Mouse (Mus musculus) cortical plate, adult 2 months (tissue): ENCODE data around the gene Fam83e. TPM values are rescaled to one million over a fixed set of nuclear protein-coding genes. Genes with fewer than 3 reads are reported as not detected.

ENCODE experiments used
- H3K27ac ChIP-seq: fragments of 200-500 bp; 2 replicates; pipeline ENCODE4 v1.5.1; 2012; ENCODE audit warnings: low read length, control low read depth, inconsistent platforms; ENCODE audit not compliant: insufficient read depth
- H3K4me1 ChIP-seq: fragments of 200-500 bp; 2 replicates; pipeline ENCODE4 v1.6.1; 2011; ENCODE audit warnings: low read length; ENCODE audit not compliant: control insufficient read depth, insufficient read depth
- H3K4me3 ChIP-seq: fragments of 200-500 bp; 2 replicates; pipeline ENCODE4 v1.5.1; 2011; ENCODE audit warnings: mild to moderate bottlenecking, low read length, control low read depth; ENCODE audit not compliant: insufficient read depth
- CTCF ChIP-seq: fragments of 200-500 bp; IDR thresholded peaks from 2 replicates; pipeline ENCODE4 v1.5.1; 2011; ENCODE audit warnings: mild to moderate bottlenecking, control low read depth, low read length; ENCODE audit not compliant: insufficient read depth; ENCODE audit errors: extremely low read depth
- POLR2A ChIP-seq: fragments of 200-500 bp; IDR thresholded peaks from 2 replicates; pipeline ENCODE4 v1.6.1; 2011; ENCODE audit warnings: mild to moderate bottlenecking, low read length, control low read depth; ENCODE audit not compliant: insufficient read depth; ENCODE audit errors: extremely low read depth
- polyA plus RNA-seq: library from polyadenylated mRNA; depleted of rRNA; stranded (reverse); fragments of >200 nt; gene quantifications from 2 replicates; pipeline ENCODE4 v1.2.3, GENCODE M21; 2012

Gene Fam83e
- polyA plus RNA-seq, 1 experiment, result 0.19 TPM

- Histone ChIP-seq H3K4me1 (peaks cover 1% of the 10 kb centered on the region; the same call in 1 of the 2 replicates), H3K4me3 (no peak overlapping the region), H3K27ac (no peak overlapping the region)
- TF ChIP-seq POLR2A, result no peak
- no peak for TF ChIP-seq CTCF
These were observed 34.2 kb upstream of the Fam83e start for GRCm38 (mm10) chr7:45686841-45687240.

- Histone ChIP-seq H3K4me1 (peaks cover 1% of the 10 kb centered on the region; the same call in 1 of the 2 replicates), H3K27ac (no peak overlapping the region), H3K4me3 (no peak overlapping the region)
- no peak for TF ChIP-seq POLR2A
- TF ChIP-seq CTCF, result no peak
These were observed 31.9 kb upstream of the Fam83e start for GRCm38 (mm10) chr7:45689099-45689498.

- no peak overlapping the region for H3K4me3 ChIP-seq
- H3K27ac ChIP-seq, result no peak overlapping the region
- H3K4me1 ChIP-seq, result peaks cover 1% of the 10 kb centered on the region; the same call in 1 of the 2 replicates
- TF ChIP-seq CTCF, result no peak
- TF ChIP-seq POLR2A, result no peak
These were observed 31.2 kb upstream of the Fam83e start for GRCm38 (mm10) chr7:45689800-45690199.

- Histone ChIP-seq H3K27ac (no peak overlapping the region), H3K4me3 (no peak overlapping the region), H3K4me1 (peaks cover 1% of the 10 kb centered on the region; the same call in 1 of the 2 replicates)
- TF ChIP-seq CTCF (no peak), POLR2A (no peak)
These were observed 28.6 kb upstream of the Fam83e start for GRCm38 (mm10) chr7:45692364-45692763.

GRCm38 (mm10) chr7:45693921-45694591, 27.0 kb upstream of the Fam83e start, which contains the start of gene Sec1:
Sec1 (minus strand) TSS chr7:45694402.
- H3K27ac ChIP-seq, result no peak within 1 kb of the TSS
- TF ChIP-seq POLR2A (no peak), CTCF (no peak)
- H3K4me3 ChIP-seq, result no peak within 1 kb of the TSS
- peaks cover 1% of the 10 kb centered on the region; the same call in 1 of the 2 replicates for H3K4me1 ChIP-seq

GRCm38 (mm10) chr7:45695098-45695497, 25.9 kb upstream of the Fam83e start:
- no peak for TF ChIP-seq CTCF
- TF ChIP-seq POLR2A, result no peak
- Histone ChIP-seq H3K4me1 (peaks cover under 1% of the 10 kb centered on the region; the same call in 1 of the 2 replicates), H3K27ac (no peak overlapping the region), H3K4me3 (no peak overlapping the region)

- no peak overlapping the region for H3K27ac ChIP-seq
- no peaks in the 10 kb centered on the region for H3K4me1 ChIP-seq
- H3K4me3 ChIP-seq, result no peak overlapping the region
- TF ChIP-seq POLR2A (no peak), CTCF (no peak)
These were observed 23.1 kb upstream of the Fam83e start for GRCm38 (mm10) chr7:45697894-45698293.

GRCm38 (mm10) chr7:45699523-45700141, 21.4 kb upstream of the Fam83e start, which contains the start of gene Car11:
Car11 (plus strand) TSS chr7:45699843.
- Histone ChIP-seq H3K27ac (peak within 1 kb of the TSS; percentile 86), H3K4me3 (peak within 1 kb of the TSS; percentile 84), H3K4me1 (no peaks in the 10 kb centered on the region)
- TF ChIP-seq POLR2A (peak; percentile 81), CTCF (no peak)

- H3K4me3 ChIP-seq, result peak overlapping the region; percentile 84
- H3K27ac ChIP-seq, result peak overlapping the region; percentile 86
- TF ChIP-seq CTCF, result no peak
- TF ChIP-seq POLR2A, result peak; percentile 91
- no peaks in the 10 kb centered on the region for H3K4me1 ChIP-seq
These were observed 20.6 kb upstream of the Fam83e start for GRCm38 (mm10) chr7:45700301-45701015.

- peak overlapping the region; percentile 84 for H3K4me3 ChIP-seq
- no peak for TF ChIP-seq CTCF
- no peak for TF ChIP-seq POLR2A
- H3K4me1 ChIP-seq, result no peaks in the 10 kb centered on the region
- H3K27ac ChIP-seq, result peak overlapping the region; percentile 22; the same call in 1 of the 2 replicates
These were observed 19.9 kb upstream of the Fam83e start for GRCm38 (mm10) chr7:45701072-45701471.
